Mouse (Mus musculus): ENCODE data around the gene Nup188.
A peak's percentile ranks its signal among the peaks of the same experiment; 100 is the strongest.

The Nup188 gene

GRCm38 (mm10) chr2:30356906-30357305, 70.7 kb downstream of the Nup188 start:
- no peak for DNase-seq

GRCm38 (mm10) chr2:30357552-30358510, 71.6 kb downstream of the Nup188 start:
- DNase-seq = no peak

GRCm38 (mm10) chr2:30358533-30359531, 72.6 kb downstream of the Nup188 start, which contains the start of gene Sh3glb2:
Gene Sh3glb2, minus strand, starts transcription at chr2:30359337.
- peak; percentile 80 for DNase-seq

GRCm38 (mm10) chr2:30360626-30361025, 74.4 kb downstream of the Nup188 start:
- DNase-seq = no peak

DNA sequence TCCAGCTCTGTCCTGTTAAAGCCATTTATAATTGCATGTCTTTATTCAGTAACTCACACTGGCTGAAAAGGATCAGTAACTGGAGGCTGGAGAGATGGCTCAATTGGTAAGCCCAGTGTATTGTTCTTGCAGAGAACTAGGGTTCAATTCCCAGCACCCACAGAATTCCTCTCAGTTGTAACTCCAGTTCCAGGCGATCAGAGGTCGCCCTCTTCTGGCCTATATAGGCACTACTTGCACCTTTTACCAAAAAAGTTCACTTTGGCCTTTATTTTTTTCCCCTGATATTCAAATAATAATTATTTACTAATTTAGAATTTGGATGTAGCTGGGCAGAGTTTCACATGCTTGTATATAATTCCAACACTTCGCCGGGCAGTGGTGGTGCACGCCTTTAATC, 76.7 kb downstream of the Nup188 start:
- DNase-seq = no peak

- peak; percentile 100 for DNase-seq
Observed at GRCm38 (mm10) chr2:30363773-30364650, 77.8 kb downstream of the Nup188 start, which contains the start of gene Miga2. Gene Miga2, plus strand, starts transcription at chr2:30364233.

DNA sequence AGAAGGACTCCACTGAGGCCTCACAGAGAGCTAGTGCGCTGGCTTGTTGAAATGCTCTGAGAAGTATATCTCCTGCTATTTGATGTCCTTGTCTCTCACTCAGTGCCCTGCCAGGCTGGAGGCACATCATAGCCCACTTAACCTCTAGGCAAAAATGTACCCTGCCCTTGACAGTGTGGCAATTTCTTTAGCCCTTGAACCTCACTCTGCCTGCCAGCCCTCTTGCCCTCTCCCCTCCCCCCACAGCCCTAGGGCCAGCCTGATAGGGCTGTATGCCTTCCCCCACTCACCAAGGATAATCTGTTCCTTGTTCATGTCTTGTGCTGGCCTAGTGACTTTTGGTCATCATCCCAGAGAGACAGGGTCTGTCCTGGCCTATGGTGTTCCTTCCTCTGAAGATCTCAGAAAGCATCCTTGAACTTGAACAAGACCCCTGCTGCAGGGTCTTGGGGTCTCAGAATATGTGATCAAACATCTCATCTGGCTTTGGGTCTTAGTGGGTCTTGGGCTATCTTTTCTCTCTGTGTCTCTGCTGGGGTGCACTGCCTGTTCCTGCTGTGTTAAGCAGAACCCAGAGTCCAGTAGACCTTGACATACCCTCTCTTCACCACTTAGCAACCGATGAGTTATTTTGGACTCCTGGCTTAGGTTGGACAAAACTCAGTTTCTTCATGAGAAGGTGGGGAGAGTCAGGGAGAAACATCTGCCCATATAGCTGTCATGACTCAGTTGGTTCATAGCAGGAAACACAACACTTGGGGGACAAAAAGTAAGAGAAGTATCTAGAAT, 79.3 kb downstream of the Nup188 start:
- no peak for DNase-seq

DNA sequence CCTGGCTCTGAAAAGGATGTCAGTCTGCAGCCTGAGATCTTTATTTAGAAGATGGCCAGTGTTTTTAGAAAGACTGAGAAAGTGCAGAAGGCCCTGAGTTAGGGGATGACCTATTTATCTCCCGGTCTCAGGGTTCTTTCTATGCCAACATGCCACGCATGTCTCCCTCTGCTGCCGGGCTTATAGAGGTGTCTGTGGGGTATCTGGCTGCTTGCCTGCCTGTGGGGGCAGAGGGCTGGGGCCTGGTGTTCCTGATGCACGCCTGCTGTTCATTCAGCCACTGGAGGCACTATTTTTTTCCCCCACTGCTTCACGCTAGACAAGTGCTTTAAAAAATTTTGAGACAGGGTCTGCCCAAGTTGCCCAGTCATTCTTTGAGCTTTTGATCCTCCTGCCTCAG, 80.0 kb downstream of the Nup188 start:
- DNase-seq = no peak

- DNase-seq = no peak
Observed at GRCm38 (mm10) chr2:30371544-30371943, 85.3 kb downstream of the Nup188 start.

GRCm38 (mm10) chr2:30372726-30373125, 86.5 kb downstream of the Nup188 start:
- DNase-seq = no peak

GRCm38 (mm10) chr2:30375893-30376292, 89.7 kb downstream of the Nup188 start:
- no peak for DNase-seq

DNA sequence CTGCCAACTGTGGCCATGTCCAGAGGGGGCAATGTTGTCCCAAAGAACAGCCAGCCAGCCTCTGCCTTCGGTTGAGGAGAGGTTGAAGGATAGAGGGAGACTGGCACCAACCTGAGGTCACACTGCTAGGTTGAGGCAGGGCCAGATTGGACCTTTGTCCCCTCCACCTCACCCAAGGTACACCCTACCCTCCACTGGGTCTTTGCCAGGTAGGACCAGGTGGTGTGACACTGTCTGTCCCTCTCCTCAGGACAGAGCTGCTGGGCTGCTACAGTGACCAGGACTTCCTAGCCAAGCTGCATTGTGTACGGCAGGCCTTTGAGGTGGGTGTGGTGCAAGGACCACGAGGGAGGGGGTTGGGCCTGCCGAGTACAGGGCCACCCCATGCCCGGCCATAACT, 91.5 kb downstream of the Nup188 start:
- no peak for DNase-seq

DNA sequence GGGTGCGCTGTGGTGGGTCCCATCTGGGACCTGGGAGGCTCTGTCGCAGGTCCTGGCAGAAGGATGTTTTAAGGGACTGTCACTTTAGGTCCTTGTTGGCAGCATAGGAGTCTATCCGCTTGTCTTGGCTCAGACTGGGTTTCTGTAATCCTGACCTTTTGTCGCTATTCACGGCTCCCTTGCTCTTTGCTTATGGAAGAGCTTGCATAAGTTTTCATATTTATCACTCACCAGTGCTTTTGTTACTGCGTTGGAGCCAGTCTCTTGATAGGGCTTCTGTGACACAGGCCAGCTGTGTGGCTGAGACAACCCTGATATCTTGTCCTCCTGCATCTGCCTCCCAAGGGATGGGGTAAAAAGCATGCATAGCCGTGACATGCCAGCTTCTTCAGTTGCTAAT, 93.1 kb downstream of the Nup188 start:
- DNase-seq = no peak

- no peak for DNase-seq
Observed at GRCm38 (mm10) chr2:30380564-30381376, 94.6 kb downstream of the Nup188 start.

DNA sequence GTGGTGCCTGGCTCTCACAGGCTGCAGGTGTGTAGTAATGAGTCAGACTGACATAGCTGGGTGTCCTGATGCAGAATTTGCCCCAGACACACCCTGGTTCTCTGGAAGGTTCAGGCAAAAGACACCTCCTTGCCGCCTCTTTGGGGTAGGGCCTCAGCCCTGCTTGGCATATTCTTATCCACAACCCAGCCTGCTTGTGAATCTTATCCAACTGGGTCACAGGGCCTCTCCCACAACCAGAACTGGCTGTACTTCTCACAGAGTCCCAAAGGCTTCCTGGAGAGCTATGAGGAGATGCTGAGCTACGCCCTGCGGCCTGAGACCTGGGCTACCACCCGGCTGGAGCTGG, 95.2 kb downstream of the Nup188 start:
- no peak for DNase-seq

DNA sequence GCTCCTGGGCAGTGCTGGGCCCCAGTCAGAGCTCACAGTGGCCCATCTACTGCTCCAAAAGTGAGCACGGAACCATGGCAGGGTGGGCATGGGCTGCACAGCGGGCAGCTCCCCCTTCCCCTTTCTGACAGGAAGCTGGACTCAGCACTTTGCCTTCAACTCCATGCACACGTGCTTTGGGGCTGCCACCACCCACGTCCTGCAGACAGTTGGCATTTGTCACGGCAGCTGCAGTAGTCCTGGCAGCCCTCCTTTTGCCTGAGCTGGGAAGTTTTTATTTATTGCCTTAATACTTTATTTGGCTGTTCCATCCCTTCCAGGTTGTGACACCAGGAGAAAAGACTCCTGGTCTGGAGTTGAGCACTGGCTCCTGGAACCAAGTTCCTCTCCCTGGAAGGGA, 98.6 kb downstream of the Nup188 start:
- DNase-seq = peak; percentile 71

DNA sequence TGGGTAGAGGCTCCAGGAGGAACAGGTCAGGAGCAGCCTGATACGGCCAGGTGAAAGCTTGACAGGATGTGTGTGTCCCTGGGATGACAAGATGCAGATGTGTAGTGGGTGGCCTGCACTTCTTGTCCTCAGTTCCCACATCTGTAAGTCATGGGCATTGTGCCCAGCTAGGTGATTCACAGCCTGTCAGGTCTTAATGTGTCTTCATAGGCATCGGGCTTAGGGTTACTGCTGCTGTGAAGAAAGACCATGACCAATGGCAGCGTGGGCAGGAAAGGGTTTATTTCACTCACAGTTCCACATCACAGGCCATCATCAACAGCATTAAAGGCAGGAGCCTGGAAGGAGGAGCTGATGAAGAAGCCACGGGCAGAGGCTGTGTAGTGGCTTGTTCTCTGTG, 99.4 kb downstream of the Nup188 start:
- DNase-seq = no peak

- DNase-seq = no peak
Observed at GRCm38 (mm10) chr2:30386913-30387312, 100.7 kb downstream of the Nup188 start.

DNA sequence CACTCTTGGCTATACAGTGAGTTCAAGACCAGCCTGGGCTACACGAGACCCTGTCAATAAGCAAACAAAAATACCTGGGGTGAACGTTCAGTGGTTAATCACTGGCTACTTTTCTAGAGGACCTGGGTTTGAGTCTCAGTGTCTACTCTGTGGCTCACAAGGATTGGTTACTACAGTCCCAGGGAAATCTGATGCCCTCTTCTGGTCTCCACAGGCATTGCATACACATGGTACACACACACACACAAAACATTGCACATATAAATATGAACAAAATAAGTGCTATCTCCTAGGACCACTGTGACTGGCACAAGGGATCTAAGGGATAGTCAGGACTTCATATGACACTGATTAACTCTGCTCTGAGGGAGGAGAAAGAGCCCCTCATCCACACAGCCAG, 102.8 kb downstream of the Nup188 start:
- DNase-seq = no peak

DNA sequence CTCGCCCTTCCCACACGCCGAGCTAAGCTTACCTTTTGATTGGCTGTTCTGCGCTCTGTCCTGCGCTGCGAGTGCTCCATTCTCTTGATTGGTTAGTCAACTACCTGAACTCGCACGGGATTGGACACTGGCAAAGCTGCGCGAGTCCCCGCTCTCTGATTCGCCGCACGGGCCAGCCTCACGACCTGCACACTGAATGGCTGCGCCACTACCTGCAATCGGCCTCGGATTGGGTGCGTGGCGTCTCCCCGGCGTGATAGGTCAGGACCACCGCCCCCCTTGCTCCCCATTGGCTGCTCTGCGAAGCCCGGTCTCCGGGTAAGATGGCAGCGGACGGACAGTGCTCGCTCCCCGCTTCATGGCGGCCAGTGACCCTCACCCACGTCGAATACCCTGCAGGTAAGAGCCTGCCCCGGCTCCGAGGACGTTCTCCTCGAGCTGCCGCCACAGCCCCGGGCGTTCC, 105.9 kb downstream of the Nup188 start, which contains the start of gene Dolpp1:
TSS of gene Dolpp1 (plus strand) at position 141 of the 463 bp plus-strand sequence.
- DNase-seq = peak; percentile 100

Data from layer of hippocampus, adult 9-11 months (tissue).